Mouse (Mus musculus): ENCODE data around the gene Tmem143.
"Not testable (repeated sequence)": the region's sequence is repeated elsewhere in the genome, so short reads cannot be mapped to it uniquely, and the experiment has no call there.

The Tmem143 gene

DNA sequence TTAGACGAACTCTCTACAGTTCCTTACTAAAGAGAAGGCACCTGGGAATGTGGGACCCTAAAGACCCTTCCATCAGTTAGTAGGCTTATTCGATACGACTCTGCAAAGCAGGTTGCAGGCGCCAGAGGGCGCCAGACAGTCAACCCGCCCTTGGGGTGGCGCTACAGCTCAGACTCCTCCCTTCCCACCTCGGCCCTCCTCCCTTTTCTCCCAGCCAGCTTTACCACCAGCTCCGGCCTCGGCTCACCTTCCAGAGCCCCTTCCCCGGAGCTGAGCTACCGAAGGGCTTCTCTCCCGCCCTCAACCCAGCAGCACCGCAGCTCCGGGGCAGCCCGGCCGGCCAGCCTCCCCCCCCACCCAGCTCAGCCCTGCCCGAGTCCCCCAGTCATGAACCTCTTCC is 24.1 kb upstream of the Tmem143 start, which contains the start of gene Kdelr1:
Gene Kdelr1 (plus strand): TSS at position 149 of the 400 bp plus-strand sequence.
- TF ChIP-seq GATA4 (IDR thresholded peaks at IDR 0.05; ENCODE audit: insufficient replicate concordance, low read length): no peak

- TF ChIP-seq GATA4 (IDR thresholded peaks at IDR 0.05; ENCODE audit: insufficient replicate concordance, low read length): no peak
Measured at GRCm38 (mm10) chr7:45873061-45873947, 23.4 kb upstream of the Tmem143 start.

DNA sequence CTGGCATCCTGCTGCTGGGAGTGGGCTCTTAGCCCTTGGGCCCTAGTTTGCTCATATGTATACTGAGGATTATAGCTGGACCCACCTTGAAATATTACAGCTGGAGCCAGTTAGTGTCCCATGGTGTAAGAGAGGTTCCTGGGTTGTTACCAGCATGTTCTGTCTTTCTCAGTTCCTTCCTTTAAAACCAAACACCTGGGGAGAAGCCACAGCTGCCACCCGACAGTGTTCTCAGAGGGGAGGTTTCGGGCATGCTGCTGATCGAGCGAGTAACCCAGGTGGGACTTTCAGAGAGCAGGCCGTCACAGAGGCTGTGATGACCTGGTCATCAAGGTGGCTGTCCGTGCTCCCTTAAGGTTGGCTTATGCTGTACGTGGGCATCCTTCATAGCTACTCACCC is 19.8 kb upstream of the Tmem143 start:
- no peak for TF ChIP-seq GATA4 (IDR thresholded peaks at IDR 0.05; ENCODE audit: insufficient replicate concordance, low read length)

GRCm38 (mm10) chr7:45878278-45878677 is 18.5 kb upstream of the Tmem143 start, which contains the start of gene Grin2d:
Gene Grin2d, minus strand, starts transcription at chr7:45878378.
- not testable (repeated sequence) for TF ChIP-seq GATA4 (IDR thresholded peaks at IDR 0.05; ENCODE audit: insufficient replicate concordance, low read length)

DNA sequence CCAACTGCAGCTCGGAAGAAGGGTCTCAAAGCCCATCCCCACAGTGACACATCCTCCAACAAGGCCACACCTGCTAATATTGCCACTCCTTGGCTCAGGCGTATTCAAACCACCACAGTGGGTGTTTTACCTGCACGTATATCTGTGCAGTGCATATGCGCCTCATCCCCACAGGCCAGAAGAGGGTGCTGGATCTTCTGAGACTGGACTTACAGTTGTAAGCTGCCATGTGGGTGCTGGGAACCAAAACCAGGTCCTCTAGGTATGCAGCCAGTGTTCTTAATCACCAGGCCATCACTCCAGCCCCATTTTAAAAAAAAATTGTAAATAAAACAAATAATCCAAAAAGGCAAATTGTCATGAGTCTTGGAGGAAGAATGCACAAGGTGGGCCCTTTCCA is 16.2 kb upstream of the Tmem143 start:
- no peak for TF ChIP-seq GATA4 (IDR thresholded peaks at IDR 0.05; ENCODE audit: insufficient replicate concordance, low read length)

DNA sequence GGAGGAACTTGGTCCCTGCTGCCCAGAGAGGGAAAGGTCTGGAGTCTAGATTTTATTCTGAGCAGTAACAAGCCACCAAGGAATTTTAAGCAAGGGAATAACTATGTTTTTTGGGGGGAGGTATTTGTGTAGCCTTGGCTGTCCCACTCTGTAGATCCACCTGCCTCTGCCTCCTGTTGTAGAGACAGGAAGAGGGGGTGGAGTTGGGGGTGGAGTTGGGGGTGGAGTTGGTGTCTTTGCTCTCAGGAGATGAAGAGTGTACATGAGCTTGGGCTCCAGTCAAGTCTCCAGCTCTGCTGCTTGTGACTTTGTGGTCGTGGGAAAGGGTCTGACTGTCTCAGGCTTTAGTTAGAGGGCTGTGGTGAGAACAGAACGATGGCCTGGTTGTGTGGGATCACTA is 15.7 kb upstream of the Tmem143 start:
- TF ChIP-seq GATA4 (IDR thresholded peaks at IDR 0.05; ENCODE audit: insufficient replicate concordance, low read length): no peak

DNA sequence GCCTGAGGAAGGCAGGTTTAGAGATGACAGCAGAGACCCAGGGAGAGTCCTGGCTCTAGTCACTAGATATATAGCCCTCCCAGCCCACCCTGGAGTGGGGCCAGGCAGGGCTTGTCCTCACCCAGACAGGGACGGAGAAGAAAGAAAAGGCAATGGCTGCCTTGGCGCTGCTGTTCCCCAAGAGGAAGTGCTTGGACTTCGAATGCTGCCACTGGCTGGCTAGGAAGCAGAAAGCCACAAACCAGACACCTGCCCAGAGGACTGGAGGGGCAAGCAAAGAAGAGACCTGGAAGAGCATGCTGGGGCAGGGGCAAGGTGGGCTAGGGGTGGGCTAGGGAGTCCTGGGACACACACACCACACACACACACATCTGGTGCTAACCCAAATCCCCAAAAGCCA is 9.5 kb upstream of the Tmem143 start:
- no peak for TF ChIP-seq GATA4 (IDR thresholded peaks at IDR 0.05; ENCODE audit: insufficient replicate concordance, low read length)

DNA sequence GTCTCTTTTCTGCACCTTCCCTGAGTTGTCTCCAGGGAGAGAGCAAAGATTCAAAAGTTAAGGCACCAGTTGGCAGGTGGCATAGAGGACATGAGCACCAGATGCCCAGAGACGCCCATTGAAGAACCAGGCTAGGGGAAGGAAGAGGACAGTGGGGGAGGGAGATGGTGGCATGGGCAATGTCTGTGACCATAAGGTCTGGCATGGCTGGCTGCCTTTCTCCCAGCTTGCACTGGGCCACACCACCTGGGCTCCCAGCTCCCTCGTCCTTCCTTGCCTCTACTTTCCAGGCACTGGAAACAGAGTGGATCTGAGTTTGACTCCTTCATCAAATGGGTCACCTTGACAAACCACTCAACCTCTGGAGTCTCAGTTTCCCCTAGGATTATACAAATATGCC is 4.1 kb upstream of the Tmem143 start:
- no peak for TF ChIP-seq GATA4 (IDR thresholded peaks at IDR 0.05; ENCODE audit: insufficient replicate concordance, low read length)

DNA sequence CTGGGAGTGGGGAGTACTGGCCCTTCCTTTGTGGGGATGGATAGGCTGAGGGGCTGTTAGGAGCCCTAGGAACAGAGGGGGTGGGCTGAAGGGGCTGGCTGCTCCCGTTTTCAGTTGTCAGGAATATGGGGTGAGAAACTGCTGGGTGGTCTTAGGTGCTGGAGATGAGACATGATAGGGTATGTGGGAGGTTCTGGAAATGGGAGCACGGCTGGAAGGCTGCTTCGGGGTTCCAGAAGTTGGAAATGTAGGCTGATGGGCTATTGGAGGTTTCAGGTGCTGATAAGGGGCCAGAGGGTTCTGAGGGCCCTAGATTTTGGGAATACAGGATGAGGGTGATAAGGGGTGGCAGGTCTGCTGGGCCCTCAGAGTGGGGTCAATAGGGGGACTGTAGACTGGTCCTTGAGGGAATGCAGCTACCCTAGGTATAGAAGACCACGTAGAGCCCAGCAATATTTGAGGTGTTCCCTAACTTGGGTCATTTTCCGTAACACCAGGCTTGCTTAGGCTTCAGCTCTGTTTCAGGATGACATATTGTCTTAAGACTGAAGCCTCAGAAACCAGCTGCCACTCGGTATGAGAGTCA is 717 bp upstream of the Tmem143 start:
- no peak for TF ChIP-seq GATA4 (IDR thresholded peaks at IDR 0.05; ENCODE audit: insufficient replicate concordance, low read length)

- no peak for TF ChIP-seq GATA4 (IDR thresholded peaks at IDR 0.05; ENCODE audit: insufficient replicate concordance, low read length)
Measured at GRCm38 (mm10) chr7:45897258-45897757, 567 bp downstream of the Tmem143 start.

GRCm38 (mm10) chr7:45901562-45901961 is 4.8 kb downstream of the Tmem143 start:
- TF ChIP-seq GATA4 (IDR thresholded peaks at IDR 0.05; ENCODE audit: insufficient replicate concordance, low read length): no peak

- no peak for TF ChIP-seq GATA4 (IDR thresholded peaks at IDR 0.05; ENCODE audit: insufficient replicate concordance, low read length)
Measured at GRCm38 (mm10) chr7:45902481-45903002, 5.8 kb downstream of the Tmem143 start.

DNA sequence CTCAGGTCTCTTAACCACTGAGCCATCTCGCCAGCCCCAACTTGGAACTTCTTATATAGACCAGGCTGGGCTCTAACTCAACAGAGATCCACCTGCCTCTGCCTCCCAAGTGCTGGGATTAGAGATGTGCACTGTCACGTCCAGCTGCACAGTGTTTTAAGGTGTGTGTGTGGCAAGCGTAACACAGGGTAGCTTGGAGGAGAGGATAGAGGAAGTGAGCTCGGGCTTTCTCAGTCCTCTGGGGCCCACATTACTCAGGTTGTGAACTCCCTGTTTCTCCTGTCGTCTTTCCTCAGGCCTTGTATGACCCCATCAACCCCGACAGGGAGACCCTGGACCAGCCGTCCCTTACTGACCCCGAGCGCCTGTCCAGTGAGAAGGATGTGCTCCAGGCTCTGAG is 9.9 kb downstream of the Tmem143 start:
- TF ChIP-seq GATA4 (IDR thresholded peaks at IDR 0.05; ENCODE audit: insufficient replicate concordance, low read length): no peak

- no peak for TF ChIP-seq GATA4 (IDR thresholded peaks at IDR 0.05; ENCODE audit: insufficient replicate concordance, low read length)
Measured at GRCm38 (mm10) chr7:45908384-45908783, 11.6 kb downstream of the Tmem143 start.

GRCm38 (mm10) chr7:45909145-45909544 is 12.4 kb downstream of the Tmem143 start:
- no peak for TF ChIP-seq GATA4 (IDR thresholded peaks at IDR 0.05; ENCODE audit: insufficient replicate concordance, low read length)

DNA sequence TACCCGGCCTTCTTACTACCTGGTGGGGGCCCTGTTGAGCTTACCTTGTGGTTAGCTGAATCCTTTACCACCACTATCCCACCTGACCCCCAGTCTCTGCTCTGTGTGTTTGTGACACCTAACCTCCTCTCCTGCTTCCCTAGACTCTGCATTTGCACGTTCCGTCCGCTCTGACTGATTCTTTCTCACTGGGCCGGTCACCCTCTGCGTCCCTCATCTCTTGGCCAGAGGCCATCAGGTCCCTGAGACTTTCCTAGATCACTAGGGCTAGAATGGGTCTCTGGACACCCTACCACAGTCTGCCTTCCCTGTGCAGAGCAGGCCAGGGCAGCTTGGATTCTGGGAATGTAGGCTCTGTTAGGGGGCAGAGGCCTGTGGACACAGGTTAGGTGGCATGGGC is 17.3 kb downstream of the Tmem143 start:
- no peak for TF ChIP-seq GATA4 (IDR thresholded peaks at IDR 0.05; ENCODE audit: insufficient replicate concordance, low read length)

Data from liver, adult (tissue).